Mouse (Mus musculus): ENCODE measurements around the gene Snx18. TPM values are rescaled to one million over a fixed set of nuclear protein-coding genes. Genes with fewer than 3 reads are reported as not detected.

Gene Snx18
- total and polyA plus RNA-seq, 3 experiments: 6.4 to 12.6 (median 9.1) TPM

DNA sequence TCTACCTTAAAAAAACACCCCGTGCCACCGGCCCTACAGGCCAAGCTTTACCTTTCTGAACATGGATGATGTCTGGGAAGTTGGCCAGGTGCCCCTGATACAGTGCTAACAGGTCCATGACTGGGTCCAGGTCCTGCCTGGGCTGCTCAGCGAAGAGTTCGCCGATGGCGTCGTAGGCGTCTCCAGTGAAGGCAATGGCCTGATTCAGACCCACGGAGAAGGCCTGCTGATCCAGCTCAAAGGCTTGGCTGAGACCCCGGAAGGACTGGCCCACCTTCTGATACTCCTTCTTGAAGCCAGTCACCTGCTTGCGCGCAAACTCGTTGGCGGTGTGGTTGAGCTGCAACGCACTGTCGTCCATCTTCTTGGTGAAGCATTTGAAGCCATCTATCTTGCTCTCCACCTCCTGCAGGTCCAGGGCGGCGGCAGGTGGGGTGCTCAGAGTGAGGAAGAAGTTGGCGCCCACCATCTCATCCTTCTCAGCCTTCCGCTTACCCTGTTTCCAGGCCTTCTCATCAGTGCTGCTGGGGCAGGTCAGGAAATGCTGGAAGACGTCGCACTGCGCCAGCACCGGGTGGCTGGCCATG, 1.5 kb downstream of the Snx18 start:
- no peak for TF ChIP-seq UBTF (IDR thresholded peaks at IDR 0.05; ENCODE audit: low read depth, low read length)
- Histone ChIP-seq H3K27ac (ENCODE audit: insufficient read depth, low read depth) (no peak overlapping the region), H3K9me3 (replicated peaks; ENCODE audit: low read length) (peaks cover 10% of the 10 kb centered on the region), H3K4me3 (replicated peaks in 1 of 3; ENCODE audit: low read depth in 2 of 3, low read length in 2 of 3, poor library complexity in 1 of 3) (peak overlapping the region in 2 of 3 experiments; percentile 56 to 62), H3K36me3 (replicated peaks in 1 of 2; ENCODE audit: control insufficient read depth in 1 of 2, insufficient read depth in 1 of 2, low read length in 1 of 2) (peaks cover 0 to 25% of the 10 kb centered on the region in 2 experiments), H3K4me2 (ENCODE audit: insufficient read depth, low read depth, poor library complexity, severe bottlenecking) (peak overlapping the region; percentile 81), H3K4me1 (ENCODE audit: control insufficient read depth in 1 of 2, insufficient read depth in 2 of 2) (peaks cover 21 to 49% of the 10 kb centered on the region in 2 experiments), H3K79me2 (replicated peaks; ENCODE audit: control insufficient read depth, extremely low read depth, insufficient read depth, poor library complexity, severe bottlenecking) (peaks cover 22% of the 10 kb centered on the region), H3K9ac (ENCODE audit: insufficient read depth, low read depth) (0 out of 2 replicates have a peak overlapping the region, but pooled peaks have one; percentile 39), H3K27me3 (replicated peaks) (no peaks in the 10 kb centered on the region)
- no peak for DNase-seq (ENCODE audit: extremely low read depth)
- dilution Hi-C loops (cut with MboI; ENCODE audit: extremely low pct_ligation_motif_present, extremely low pct_unique_long_range_greater_than_20kb, low sequenced_read_pairs) (no loop called here), in situ Hi-C loops (cut with MboI; ENCODE audit: low pct_ligation_motif_present, low pct_unique_long_range_greater_than_20kb, low sequenced_read_pairs) (loop anchor here (10.0 kb wide), 1 partner anchor 272 kb away; no protein-coding TSS in a partner anchor)

DNA sequence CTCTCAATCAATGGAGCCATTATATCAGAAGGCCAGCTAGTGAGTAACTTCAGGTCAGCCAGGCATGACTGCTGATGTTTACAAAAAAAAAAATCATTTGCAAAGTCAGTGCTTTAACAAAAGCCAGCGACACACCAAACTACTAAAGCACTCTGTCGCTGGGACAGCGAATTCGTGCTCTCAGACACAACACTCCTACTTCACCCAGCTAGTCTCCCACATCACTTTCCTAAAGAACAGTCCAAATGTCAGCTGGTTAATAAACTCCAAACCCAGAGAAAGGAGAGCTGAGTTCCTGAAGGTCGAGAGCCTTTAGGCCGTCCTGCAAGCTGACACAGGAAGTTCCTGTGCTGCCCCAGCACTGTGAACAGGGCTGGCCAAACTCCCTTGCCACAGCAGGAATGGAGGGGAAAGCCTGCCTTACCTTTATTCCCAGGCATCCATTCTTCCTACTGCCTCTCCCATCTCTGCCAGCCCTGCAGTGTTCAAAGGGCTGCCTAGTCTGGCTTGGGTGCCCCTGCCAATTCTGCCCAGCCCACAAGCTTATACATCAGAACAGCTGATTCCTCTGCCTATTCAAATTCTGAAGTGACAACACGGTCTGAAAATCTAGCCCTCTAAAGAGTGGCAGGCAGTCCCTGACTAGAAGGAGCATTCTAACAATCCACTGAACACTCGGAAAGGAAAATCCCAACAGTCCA, 2.2 kb downstream of the Snx18 start:
- peak overlapping the region; percentile 56 to 66 (median 62) for H3K4me3 ChIP-seq (replicated peaks in 1 of 3; ENCODE audit: low read depth in 2 of 3, low read length in 2 of 3, poor library complexity in 1 of 3)

DNA sequence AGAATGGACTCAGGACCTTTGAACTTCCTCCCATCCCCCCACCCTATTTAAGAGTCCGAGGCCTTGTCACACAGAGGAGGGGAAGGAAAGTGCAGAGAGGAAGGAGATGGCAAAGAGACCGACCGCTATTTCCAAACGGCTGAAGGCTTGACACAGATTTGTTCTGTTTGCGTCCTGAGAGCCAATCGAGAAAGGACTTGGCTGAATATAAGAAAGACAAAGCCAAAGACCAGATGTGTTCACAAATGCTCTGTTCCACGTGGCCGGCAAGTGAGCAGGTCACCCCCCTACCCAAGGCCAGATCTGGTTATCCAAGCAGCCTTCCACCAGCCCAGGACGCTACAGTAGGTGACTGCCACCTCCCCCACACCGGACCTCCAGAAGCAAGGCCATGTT, 2.8 kb downstream of the Snx18 start:
- Histone ChIP-seq H3K4me1 (ENCODE audit: control insufficient read depth in 1 of 2, insufficient read depth in 2 of 2) (peaks cover 25 to 62% of the 10 kb centered on the region in 2 experiments), H3K36me3 (replicated peaks in 1 of 2; ENCODE audit: control insufficient read depth in 1 of 2, insufficient read depth in 1 of 2, low read length in 1 of 2) (peaks cover 0 to 25% of the 10 kb centered on the region in 2 experiments), H3K27ac (ENCODE audit: insufficient read depth, low read depth) (peak overlapping the region; percentile 30; the same call in 1 of the 2 replicates), H3K27me3 (replicated peaks) (no peaks in the 10 kb centered on the region), H3K79me2 (replicated peaks; ENCODE audit: control insufficient read depth, extremely low read depth, insufficient read depth, poor library complexity, severe bottlenecking) (peaks cover 23% of the 10 kb centered on the region), H3K4me3 (replicated peaks in 1 of 3; ENCODE audit: low read depth in 2 of 3, low read length in 2 of 3, poor library complexity in 1 of 3) (peak overlapping the region; percentile 56 to 66 (median 62)), H3K9me3 (replicated peaks; ENCODE audit: low read length) (peaks cover 10% of the 10 kb centered on the region), H3K4me2 (ENCODE audit: insufficient read depth, low read depth, poor library complexity, severe bottlenecking) (peak overlapping the region; percentile 81), H3K9ac (ENCODE audit: insufficient read depth, low read depth) (peak overlapping the region; percentile 39)
- dilution Hi-C loops (cut with MboI; ENCODE audit: extremely low pct_ligation_motif_present, extremely low pct_unique_long_range_greater_than_20kb, low sequenced_read_pairs) (no loop called here), in situ Hi-C loops (cut with MboI; ENCODE audit: low pct_ligation_motif_present, low pct_unique_long_range_greater_than_20kb, low sequenced_read_pairs) (loop anchor here (10.0 kb wide), 1 partner anchor 271 kb away; no protein-coding TSS in a partner anchor)
- DNase-seq (ENCODE audit: extremely low read depth): peak; percentile 61
- TF ChIP-seq MXI1 (IDR thresholded peaks at IDR 0.05; ENCODE audit: low read depth, low read length) (peak; percentile 59), ZC3H11A (IDR thresholded peaks at IDR 0.05; ENCODE audit: low read depth, low read length) (no peak), ETS1 (conservative IDR thresholded peaks at IDR 0.05; ENCODE audit: low read depth, low read length) (no peak), CHD1 (IDR thresholded peaks at IDR 0.05; ENCODE audit: low read depth, low read length) (no peak; the same call in 1 of the 2 replicates), RCOR1 (conservative IDR thresholded peaks at IDR 0.05; ENCODE audit: low read depth, low read length) (no peak), TBP (conservative IDR thresholded peaks at IDR 0.05; ENCODE audit: low read depth, low read length) (peak; percentile 69; the same call in 1 of the 2 replicates), POLR2A (IDR thresholded peaks at IDR 0.05; ENCODE audit: low read depth, low read length) (0 out of 2 replicates have a peak, but pooled peaks have one; percentile 10), UBTF (IDR thresholded peaks at IDR 0.05; ENCODE audit: low read depth, low read length) (no peak), MEF2A (IDR thresholded peaks at IDR 0.05; ENCODE audit: borderline replicate concordance, low read depth, low read length) (0 out of 2 replicates have a peak, but pooled peaks have one; percentile 11), NELFE (IDR thresholded peaks at IDR 0.05; ENCODE audit: low read depth, low read length) (0 out of 2 replicates have a peak, but pooled peaks have one; percentile 19), ZKSCAN1 (IDR thresholded peaks at IDR 0.05; ENCODE audit: borderline replicate concordance, low read depth, low read length) (no peak), MAFK (IDR thresholded peaks at IDR 0.05; ENCODE audit: insufficient replicate concordance, low read length) (no peak), HCFC1 (IDR thresholded peaks at IDR 0.05; ENCODE audit: low read depth, low read length) (no peak), IRF4 (IDR thresholded peaks at IDR 0.05; ENCODE audit: low read depth, low read length) (no peak), PAX5 (IDR thresholded peaks at IDR 0.05; ENCODE audit: low read length) (no peak)

More for the DNA sequence above, 2.2 kb downstream of the Snx18 start:
- in situ Hi-C loops (cut with MboI; ENCODE audit: low pct_ligation_motif_present, low pct_unique_long_range_greater_than_20kb, low sequenced_read_pairs): loop anchor here (10.0 kb wide), 1 partner anchor 271 kb away; no protein-coding TSS in a partner anchor
- peaks cover 10% of the 10 kb centered on the region for H3K9me3 ChIP-seq (replicated peaks; ENCODE audit: low read length)
- no peak for DNase-seq (ENCODE audit: extremely low read depth)
- peak overlapping the region; percentile 81 for H3K4me2 ChIP-seq (ENCODE audit: insufficient read depth, low read depth, poor library complexity, severe bottlenecking)
- H3K27me3 ChIP-seq (replicated peaks): no peaks in the 10 kb centered on the region
- dilution Hi-C loops (cut with MboI; ENCODE audit: extremely low pct_ligation_motif_present, extremely low pct_unique_long_range_greater_than_20kb, low sequenced_read_pairs): no loop called here
- TF ChIP-seq TCF12 (IDR thresholded peaks at IDR 0.05; ENCODE audit: low read depth, low read length): no peak
- no peak for TF ChIP-seq MAZ (IDR thresholded peaks at IDR 0.05; ENCODE audit: low read depth, low read length)
- TF ChIP-seq RCOR1 (conservative IDR thresholded peaks at IDR 0.05; ENCODE audit: low read depth, low read length): no peak
- no peak for TF ChIP-seq MXI1 (IDR thresholded peaks at IDR 0.05; ENCODE audit: low read depth, low read length)
- TF ChIP-seq E2F4 (IDR thresholded peaks at IDR 0.05; ENCODE audit: insufficient replicate concordance, low read depth, low read length): no peak
- TF ChIP-seq NELFE (IDR thresholded peaks at IDR 0.05; ENCODE audit: low read depth, low read length): no peak
- no peak for TF ChIP-seq KAT2A (IDR thresholded peaks at IDR 0.05; ENCODE audit: insufficient replicate concordance, low read length)
- TF ChIP-seq USF2 (conservative IDR thresholded peaks at IDR 0.05; ENCODE audit: low read depth, low read length): no peak
- TF ChIP-seq JUN (IDR thresholded peaks at IDR 0.05; ENCODE audit: insufficient read depth, low read depth, low read length): no peak
- no peak for TF ChIP-seq SIN3A (IDR thresholded peaks at IDR 0.05; ENCODE audit: low read length)
- no peak for TF ChIP-seq USF1 (IDR thresholded peaks at IDR 0.05; ENCODE audit: low read depth, low read length)
- TF ChIP-seq UBTF (IDR thresholded peaks at IDR 0.05; ENCODE audit: low read depth, low read length): no peak
- no peak for TF ChIP-seq EP300 (IDR thresholded peaks at IDR 0.05; ENCODE audit: low read length)
- no peak for TF ChIP-seq MAFK (IDR thresholded peaks at IDR 0.05; ENCODE audit: insufficient replicate concordance, low read length)
- no peak for TF ChIP-seq JUND (conservative IDR thresholded peaks at IDR 0.05; ENCODE audit: low read depth, low read length)
- TF ChIP-seq PAX5 (IDR thresholded peaks at IDR 0.05; ENCODE audit: low read length): no peak
- TF ChIP-seq ZKSCAN1 (IDR thresholded peaks at IDR 0.05; ENCODE audit: borderline replicate concordance, low read depth, low read length): no peak
- TF ChIP-seq BHLHE40 (IDR thresholded peaks at IDR 0.05; ENCODE audit: low read depth, low read length): no peak
- no peak for TF ChIP-seq ELF1 (IDR thresholded peaks at IDR 0.05; ENCODE audit: low read depth, low read length)
- no peak for TF ChIP-seq RAD21 (IDR thresholded peaks at IDR 0.05; ENCODE audit: low read depth, low read length)
- peaks cover 25 to 56% of the 10 kb centered on the region in 2 experiments for H3K4me1 ChIP-seq (ENCODE audit: control insufficient read depth in 1 of 2, insufficient read depth in 2 of 2)
- peak overlapping the region; percentile 39 for H3K9ac ChIP-seq (ENCODE audit: insufficient read depth, low read depth)
- peaks cover 22% of the 10 kb centered on the region for H3K79me2 ChIP-seq (replicated peaks; ENCODE audit: control insufficient read depth, extremely low read depth, insufficient read depth, poor library complexity, severe bottlenecking)
- H3K36me3 ChIP-seq (replicated peaks in 1 of 2; ENCODE audit: control insufficient read depth in 1 of 2, insufficient read depth in 1 of 2, low read length in 1 of 2): peaks cover 0 to 25% of the 10 kb centered on the region in 2 experiments
- peak overlapping the region; percentile 22 for H3K27ac ChIP-seq (ENCODE audit: insufficient read depth, low read depth)

Measured in CH12.LX (cell line).